Mouse (Mus musculus) heart, embryonic 16.5 days (tissue): Measurements from ENCODE around the gene Myo10. TPM values are rescaled to one million over a fixed set of nuclear protein-coding genes. Genes with fewer than 3 reads are reported as not detected.

ENCODE experiments used
- ATAC-seq: fragments of 200-750 bp; cut with Nextera tagmentation; replicated peaks from 2 replicates; pipeline ENCODE4 v1.8.0; 2017; ENCODE audit warnings: moderate number of reproducible peaks; ENCODE audit not compliant: insufficient read depth, low FRiP score; ENCODE audit errors: extremely low read depth
- H3K27ac ChIP-seq: fragments of 300-500 bp; sonication (generic); 2 replicates; pipeline ENCODE4 v1.5.1; 2014; ENCODE audit warnings: mild to moderate bottlenecking, low read length, control low read depth, moderate library complexity
- H3K27me3 ChIP-seq: fragments of 300-500 bp; sonication (generic); 2 replicates; pipeline ENCODE4 v1.6.1; 2014; ENCODE audit warnings: low read length, mixed read lengths; ENCODE audit not compliant: control insufficient read depth, insufficient read depth
- H3K36me3 ChIP-seq: fragments of 300-500 bp; sonication (generic); 2 replicates; pipeline ENCODE4 v1.6.1; 2014; ENCODE audit not compliant: control insufficient read depth, insufficient read depth
- H3K4me1 ChIP-seq: fragments of 300-500 bp; sonication (generic); 2 replicates; pipeline ENCODE4 v1.6.1; 2014; ENCODE audit warnings: low read length, mixed read lengths; ENCODE audit not compliant: control insufficient read depth, insufficient read depth
- H3K4me2 ChIP-seq: fragments of 300-500 bp; sonication (generic); 2 replicates; pipeline ENCODE4 v1.6.1; 2014; ENCODE audit warnings: low read depth, mild to moderate bottlenecking, control low read depth, low read length
- H3K4me3 ChIP-seq: fragments of 300-500 bp; sonication (generic); 2 replicates; pipeline ENCODE4 v1.5.1; 2014; ENCODE audit warnings: mild to moderate bottlenecking, control low read depth, low read length
- H3K9ac ChIP-seq: fragments of 300-500 bp; sonication (generic); 2 replicates; pipeline ENCODE4 v1.6.1; 2014; ENCODE audit warnings: low read length, control low read depth
- H3K9me3 ChIP-seq: fragments of 300-500 bp; sonication (generic); replicated peaks from 2 replicates; pipeline ENCODE4 v1.6.1; 2016; ENCODE audit warnings: low read length; ENCODE audit not compliant: control insufficient read depth
- WGBS: fragments of 180-500 bp; shearing (Covaris S2); extraction: QIAGEN DNeasy Blood & Tissue Kit; methylation state at CpG from one replicate; pipeline ENCODE4 v1.1.7; 2014; 5-methylcytosine and 5-hydroxymethylcytosine counted together
- polyA plus RNA-seq: library from polyadenylated mRNA; unstranded; fragments of >200 nt; fragmentation: Nextera tagmentation; extraction: Ambion mirVana; gene quantifications from 2 replicates; pipeline ENCODE4 v1.2.1, GENCODE M21; 2015

Myo10 gene
- polyA plus RNA-seq, 1 experiment from 2014 or later: 14.9 TPM

DNA sequence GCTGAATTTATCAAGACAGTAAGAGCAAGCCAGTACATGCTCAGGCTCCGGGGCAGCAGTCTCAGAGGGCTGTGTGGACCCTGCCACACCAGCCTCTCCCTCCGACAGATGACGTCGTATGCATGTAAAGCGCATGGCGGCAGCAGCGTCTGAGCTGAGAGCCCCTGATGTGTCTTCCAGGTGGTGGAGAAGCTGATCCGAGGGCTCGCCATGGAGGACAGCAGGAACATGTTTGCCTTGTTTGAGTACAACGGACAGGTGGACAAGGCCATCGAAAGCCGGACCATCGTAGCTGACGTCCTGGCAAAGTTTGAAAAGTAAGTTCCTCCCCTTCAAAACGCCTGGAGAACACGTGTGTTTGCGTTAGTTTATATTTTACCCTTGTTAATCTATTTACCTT, 184.0 kb downstream of the Myo10 start:
- ATAC-seq: no peak
- WGBS: 92% methylated on average over 17 of the region's 17 CpGs
- Histone ChIP-seq H3K4me1 (peaks cover 6% of the 10 kb centered on the region), H3K27me3 (no peaks in the 10 kb centered on the region), H3K9me3 (no peaks in the 10 kb centered on the region), H3K4me2 (no peak overlapping the region), H3K36me3 (peaks cover 19% of the 10 kb centered on the region), H3K4me3 (no peak overlapping the region), H3K27ac (no peak overlapping the region), H3K9ac (no peak overlapping the region)

DNA sequence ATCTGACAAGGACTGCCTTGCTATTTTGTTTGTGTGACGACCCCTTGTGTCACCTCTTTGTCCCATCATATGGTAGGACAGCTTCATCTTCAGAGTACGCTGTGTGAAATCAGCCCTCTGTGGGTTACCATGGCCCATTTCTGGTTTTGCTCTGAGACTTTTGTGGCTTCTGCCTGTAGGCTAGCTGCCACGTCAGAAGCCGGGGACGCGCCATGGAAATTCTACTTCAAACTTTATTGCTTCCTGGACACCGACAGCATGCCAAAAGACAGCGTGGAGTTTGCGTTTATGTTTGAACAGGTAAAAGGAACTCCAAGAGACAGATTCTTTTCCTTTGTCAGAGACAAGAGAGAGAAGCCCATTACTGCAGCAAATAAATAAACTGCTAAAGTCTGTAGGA, 184.6 kb downstream of the Myo10 start:
- Histone ChIP-seq H3K36me3 (peaks cover 19% of the 10 kb centered on the region), H3K9ac (no peak overlapping the region), H3K4me2 (no peak overlapping the region), H3K9me3 (no peaks in the 10 kb centered on the region), H3K27ac (no peak overlapping the region), H3K4me3 (no peak overlapping the region), H3K4me1 (peaks cover 6% of the 10 kb centered on the region), H3K27me3 (no peaks in the 10 kb centered on the region)
- no peak for ATAC-seq
- 91% methylated on average over 9 of the region's 9 CpGs for WGBS

DNA sequence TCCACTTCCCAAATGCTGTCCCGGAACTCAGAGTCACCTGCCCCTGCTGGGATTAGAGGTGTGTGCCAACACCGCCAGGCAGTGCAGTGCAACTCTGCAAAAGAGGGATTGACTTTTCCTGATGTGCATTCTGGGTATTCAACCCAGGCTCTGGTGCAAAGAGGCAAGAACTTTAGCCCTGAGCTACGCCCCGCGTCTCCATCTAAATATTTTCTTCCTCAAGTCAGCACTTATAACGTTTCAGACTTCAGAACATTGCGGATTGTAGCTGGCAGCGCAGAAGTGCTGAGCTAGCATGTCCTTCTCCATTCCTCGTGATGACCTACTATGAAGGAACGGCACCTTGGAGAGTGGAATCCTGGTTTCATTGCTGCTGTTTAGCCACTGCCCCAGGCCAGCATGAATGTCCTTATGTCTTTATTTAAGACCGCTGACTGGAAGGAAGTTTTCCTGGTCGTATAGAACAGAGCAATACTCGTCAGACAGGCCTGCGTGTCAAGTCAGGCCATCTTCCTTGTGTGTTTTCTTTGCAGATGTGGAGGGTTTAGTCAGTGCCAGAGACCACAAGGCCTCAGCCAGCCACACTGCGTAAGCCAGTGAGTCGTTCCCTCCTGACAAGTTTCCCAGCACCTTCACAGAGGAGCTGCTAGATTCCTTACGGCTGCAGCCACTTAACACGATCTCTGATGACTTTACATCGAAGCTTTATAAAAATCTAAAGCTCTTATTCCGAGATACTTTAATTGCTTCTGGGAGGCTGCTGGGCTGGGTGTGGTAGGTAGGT, 186.5 kb downstream of the Myo10 start:
- Histone ChIP-seq H3K9me3 (no peaks in the 10 kb centered on the region), H3K9ac (no peak overlapping the region), H3K27me3 (no peaks in the 10 kb centered on the region), H3K36me3 (peaks cover 16% of the 10 kb centered on the region), H3K4me1 (peaks cover 8% of the 10 kb centered on the region), H3K27ac (no peak overlapping the region), H3K4me2 (no peak overlapping the region), H3K4me3 (no peak overlapping the region)
- no peak for ATAC-seq
- 86% methylated on average over 20 of the region's 20 CpGs for WGBS

DNA sequence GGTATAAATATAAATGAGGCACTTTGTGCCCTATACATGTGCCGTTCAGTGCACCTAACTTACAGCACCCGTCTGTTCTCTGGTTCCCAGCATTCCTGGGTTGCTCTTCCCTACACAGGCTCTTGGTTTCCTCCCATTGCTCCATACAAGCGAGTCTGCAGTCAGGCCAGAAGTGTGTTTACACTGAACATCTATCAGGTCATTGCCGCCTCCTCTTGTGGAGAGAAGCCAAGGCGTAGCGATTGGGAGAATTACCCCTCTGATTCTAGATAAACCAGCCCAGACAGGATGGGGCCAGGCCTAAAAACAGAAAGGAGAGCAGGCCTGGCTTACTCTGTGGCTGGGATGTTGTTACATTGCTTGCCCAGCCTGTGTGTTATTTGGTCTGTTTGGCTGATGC, 187.3 kb downstream of the Myo10 start:
- peak; percentile 20; the same call in 1 of the 2 replicates for ATAC-seq
- WGBS: 50% methylated on average over 6 of the region's 6 CpGs

DNA sequence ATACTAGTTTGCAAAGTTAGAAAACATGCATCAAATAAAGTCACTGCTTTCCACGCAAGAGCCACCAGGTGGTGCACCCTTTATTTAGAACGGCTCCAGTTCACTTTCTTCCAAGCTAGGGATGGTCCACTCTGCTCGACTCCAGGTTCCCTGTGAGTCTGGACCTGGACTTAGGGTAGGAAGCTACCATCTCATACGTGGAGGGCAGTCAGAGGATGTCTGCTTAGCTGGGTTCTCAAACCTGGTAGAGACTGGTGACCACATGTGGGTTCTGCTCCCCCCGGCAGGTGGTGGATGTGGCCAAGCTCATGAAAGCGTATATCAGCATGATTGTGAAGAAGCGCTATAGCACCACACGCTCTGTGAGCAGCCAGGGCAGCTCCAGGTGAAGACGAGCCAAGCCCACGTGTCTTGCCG, 189.5 kb downstream of the Myo10 start:
- Histone ChIP-seq H3K4me3 (no peak overlapping the region), H3K9me3 (peaks cover 7% of the 10 kb centered on the region), H3K27ac (no peak overlapping the region), H3K9ac (no peak overlapping the region), H3K36me3 (peaks cover 28% of the 10 kb centered on the region), H3K4me1 (peaks cover 8% of the 10 kb centered on the region), H3K4me2 (peak overlapping the region; percentile 32), H3K27me3 (no peaks in the 10 kb centered on the region)
- WGBS: 66% methylated on average over 11 of the region's 11 CpGs
- no peak for ATAC-seq

More for the DNA sequence above, 187.3 kb downstream of the Myo10 start:
- Histone ChIP-seq H3K27me3 (no peaks in the 10 kb centered on the region), H3K4me2 (no peak overlapping the region), H3K36me3 (peaks cover 21% of the 10 kb centered on the region), H3K9ac (no peak overlapping the region), H3K4me3 (no peak overlapping the region), H3K9me3 (no peaks in the 10 kb centered on the region), H3K4me1 (peaks cover 8% of the 10 kb centered on the region), H3K27ac (no peak overlapping the region)

DNA sequence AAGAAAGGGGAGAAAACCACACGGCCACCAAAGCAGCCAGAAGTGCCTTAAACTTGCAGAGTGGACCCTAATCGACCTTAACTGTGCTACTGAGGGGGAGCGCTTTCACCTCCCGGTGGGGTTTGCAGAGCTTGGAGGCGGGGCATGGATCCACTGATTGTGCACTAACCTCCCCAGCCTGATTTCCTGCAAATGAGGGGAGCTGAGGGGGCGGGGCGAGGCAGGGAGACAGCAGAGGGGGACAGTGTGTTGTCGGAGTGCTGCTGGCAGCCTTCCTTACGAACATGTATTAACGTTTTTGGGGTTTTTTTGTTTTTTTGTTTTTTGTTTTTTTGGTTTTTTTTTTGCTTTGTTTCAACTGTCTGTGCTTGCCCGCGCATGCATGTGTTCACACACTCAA, 190.2 kb downstream of the Myo10 start:
- no peak overlapping the region for H3K27ac ChIP-seq
- H3K36me3 ChIP-seq: peaks cover 28% of the 10 kb centered on the region
- 65% methylated on average over 12 of the region's 12 CpGs for WGBS
- H3K27me3 ChIP-seq: no peaks in the 10 kb centered on the region
- no peak overlapping the region for H3K4me3 ChIP-seq
- no peak for ATAC-seq
- peak overlapping the region; percentile 32 for H3K4me2 ChIP-seq
- H3K9ac ChIP-seq: no peak overlapping the region; the same call in 1 of the 2 replicates
- H3K4me1 ChIP-seq: peaks cover 8% of the 10 kb centered on the region
- H3K9me3 ChIP-seq: peaks cover 7% of the 10 kb centered on the region

DNA sequence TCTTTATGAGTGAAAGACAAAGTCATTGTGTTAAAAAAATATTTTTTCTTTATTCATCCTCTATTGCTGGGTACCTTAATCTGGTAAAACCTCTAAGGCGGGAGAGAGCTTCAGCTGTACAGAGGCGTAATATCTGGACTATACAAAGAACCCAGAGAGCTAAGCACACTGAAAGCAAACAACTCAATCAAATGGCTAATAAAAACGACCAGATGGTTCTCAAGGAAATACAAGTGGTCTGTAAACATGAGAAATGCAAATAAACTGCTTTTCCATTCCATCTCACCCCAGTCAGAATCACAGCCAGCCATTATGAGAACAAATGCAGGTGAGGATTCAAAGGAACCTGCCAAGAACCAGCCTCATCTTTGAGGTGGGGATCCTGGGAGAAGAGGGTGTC, 192.2 kb downstream of the Myo10 start:
- 78% methylated on average over 3 of the region's 3 CpGs for WGBS
- ATAC-seq: no peak

DNA sequence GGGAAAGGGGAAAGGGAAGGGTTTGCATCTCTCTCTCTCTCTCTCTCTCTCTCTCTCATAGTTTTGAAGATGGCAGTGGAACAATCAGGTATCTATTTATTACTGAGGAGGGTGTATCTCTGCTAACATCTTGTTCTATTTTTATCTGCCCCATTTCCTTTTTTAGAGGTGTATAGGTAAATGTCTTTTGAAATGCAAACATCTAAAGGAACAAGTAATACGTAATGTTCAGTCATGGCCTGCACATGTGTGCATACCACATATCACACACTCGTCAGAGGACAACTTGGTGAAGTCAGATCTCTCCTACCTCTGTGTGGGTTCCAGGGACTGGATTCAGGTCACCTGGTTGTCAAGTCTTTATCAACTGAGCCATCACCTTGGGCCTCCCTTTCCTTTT, 194.9 kb downstream of the Myo10 start:
- Histone ChIP-seq H3K4me2 (no peak overlapping the region), H3K27me3 (no peaks in the 10 kb centered on the region), H3K4me1 (0 out of 2 replicates have a peak, but pooled peaks cover 2% of the 10 kb centered on the region), H3K4me3 (no peak overlapping the region), H3K36me3 (peaks cover 12% of the 10 kb centered on the region), H3K9me3 (peaks cover 12% of the 10 kb centered on the region), H3K27ac (no peak overlapping the region), H3K9ac (no peak overlapping the region)
- ATAC-seq: no peak
- WGBS: 86% methylated on average over 2 of the region's 2 CpGs

More for the DNA sequence above, 192.2 kb downstream of the Myo10 start:
- H3K4me1 ChIP-seq: peaks cover 8% of the 10 kb centered on the region
- no peak overlapping the region for H3K4me3 ChIP-seq
- no peaks in the 10 kb centered on the region for H3K27me3 ChIP-seq
- no peak overlapping the region for H3K27ac ChIP-seq
- no peak overlapping the region for H3K4me2 ChIP-seq
- H3K9ac ChIP-seq: no peak overlapping the region
- peaks cover 18% of the 10 kb centered on the region for H3K36me3 ChIP-seq
- peaks cover 12% of the 10 kb centered on the region for H3K9me3 ChIP-seq

DNA sequence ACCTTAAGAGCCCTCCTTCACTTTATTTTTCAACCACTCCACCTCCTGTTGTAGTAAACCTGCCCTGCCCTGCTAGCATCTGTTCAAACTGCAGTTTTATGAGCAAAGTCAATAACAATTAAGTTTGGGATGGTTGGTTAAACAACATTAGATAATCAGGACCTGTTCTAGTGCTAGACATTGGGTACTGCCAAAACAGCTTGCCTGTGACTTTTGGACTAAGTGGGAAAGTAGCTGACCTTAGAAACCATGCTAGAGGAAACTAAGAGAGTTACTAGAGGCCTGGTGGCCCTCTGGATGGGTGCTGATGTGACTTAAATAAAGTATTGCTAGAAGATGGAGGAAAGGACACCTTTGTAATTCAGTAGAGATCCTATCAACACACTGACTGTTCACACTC, 199.7 kb downstream of the Myo10 start:
- no peaks in the 10 kb centered on the region for H3K36me3 ChIP-seq
- no peak for ATAC-seq
- H3K4me1 ChIP-seq: no peaks in the 10 kb centered on the region
- H3K4me2 ChIP-seq: no peak overlapping the region
- no peak overlapping the region for H3K9ac ChIP-seq
- H3K27me3 ChIP-seq: no peaks in the 10 kb centered on the region
- H3K9me3 ChIP-seq: peaks cover 5% of the 10 kb centered on the region; the same call in 1 of the 2 replicates
- no peak overlapping the region for H3K4me3 ChIP-seq
- no peak overlapping the region for H3K27ac ChIP-seq
